Mouse (Mus musculus) hindbrain, postnatal 0 days (tissue): ENCODE results near the gene Dapp1. TPM values are rescaled to one million over a fixed set of nuclear protein-coding genes. Genes with fewer than 3 reads are reported as not detected.

ENCODE experiments used
- ATAC-seq: fragments of 200-750 bp; cut with Nextera tagmentation; 2 replicates; pipeline ENCODE4 v1.8.0; 2017; ENCODE audit warnings: mild to moderate bottlenecking, moderate TSS enrichment, moderate library complexity
- DNase-seq: peaks from one replicate; pipeline ENCODE4 v3.0.0-alpha.2; 2015; ENCODE audit warnings: low spot score
- H3K27ac ChIP-seq: fragments of 300-500 bp; sonication (generic); 2 replicates; pipeline ENCODE4 v1.5.1; 2014; ENCODE audit warnings: mild to moderate bottlenecking
- H3K27me3 ChIP-seq: fragments of 300-500 bp; sonication (generic); 2 replicates; pipeline ENCODE4 v1.6.1; 2014; ENCODE audit warnings: low read length, mixed read lengths; ENCODE audit not compliant: insufficient read depth
- H3K36me3 ChIP-seq: fragments of 300-500 bp; sonication (generic); 2 replicates; pipeline ENCODE4 v1.6.1; 2014; ENCODE audit warnings: low read length, mixed read lengths; ENCODE audit not compliant: insufficient read depth
- H3K4me1 ChIP-seq: fragments of 300-500 bp; sonication (generic); 2 replicates; pipeline ENCODE4 v1.6.1; 2014; ENCODE audit warnings: antibody characterized with exemption, low read length, mixed read lengths; ENCODE audit not compliant: insufficient read depth
- H3K4me2 ChIP-seq: fragments of 300-500 bp; sonication (generic); 2 replicates; pipeline ENCODE4 v1.6.1; 2014; ENCODE audit warnings: low read depth, mild to moderate bottlenecking, low read length, moderate library complexity, mixed read lengths
- H3K4me3 ChIP-seq: fragments of 300-500 bp; sonication (generic); 2 replicates; pipeline ENCODE4 v1.5.1; 2014; ENCODE audit warnings: low read length
- H3K9ac ChIP-seq: fragments of 300-500 bp; sonication (generic); replicated peaks from 2 replicates; pipeline ENCODE4 v1.6.1; 2014; ENCODE audit warnings: mild to moderate bottlenecking, low read length, moderate library complexity, mixed read lengths
- H3K9me3 ChIP-seq: fragments of 300-500 bp; sonication (generic); 2 replicates; pipeline ENCODE4 v1.6.1; 2016; ENCODE audit warnings: low read length, mixed read lengths
- CTCF ChIP-seq: IDR thresholded peaks from 2 replicates; pipeline ENCODE4 v1.5.1; 2016; ENCODE audit warnings: antibody characterized with exemption, control low read depth, low read depth
- WGBS: fragments of 180-500 bp; shearing (Covaris S2); extraction: QIAGEN DNeasy Blood & Tissue Kit; methylation state at CpG from one replicate; pipeline ENCODE4 v1.1.7; 2014; 5-methylcytosine and 5-hydroxymethylcytosine counted together
- polyA plus RNA-seq: library from polyadenylated mRNA; unstranded; fragments of >200 nt; fragmentation: Nextera tagmentation; extraction: Ambion mirVana; gene quantifications from 2 replicates; pipeline ENCODE4 v1.2.1, GENCODE M21; 2015
- total RNA-seq: library from RNA; depleted of rRNA; stranded (reverse); fragments of >200 nt; gene quantifications from 2 replicates; pipeline ENCODE4 v1.2.3, GENCODE M21; 2014

Dapp1 gene
- total and polyA plus RNA-seq, 2 experiments from 2014 or later = 1.3 to 2.3 TPM

DNA sequence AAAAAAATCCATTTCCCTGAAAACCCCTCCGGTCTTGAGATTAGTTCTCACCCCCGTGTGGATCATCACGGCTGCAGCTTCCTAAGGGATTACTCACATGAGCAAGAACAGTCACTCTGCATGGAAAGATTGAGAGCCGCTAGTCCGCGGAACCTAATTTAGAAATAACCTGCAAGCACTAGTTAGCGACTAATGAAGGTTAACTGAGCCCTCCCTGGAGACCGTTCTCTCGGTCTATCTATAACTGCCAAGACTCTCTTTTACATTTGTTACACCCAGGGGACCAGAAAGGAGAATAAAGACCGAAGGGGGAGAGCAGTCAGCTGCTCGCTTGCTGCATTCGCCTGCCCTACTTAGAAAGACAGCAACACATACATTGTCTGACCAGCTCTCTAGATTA, 35.5 kb upstream of the Dapp1 start:
- Histone ChIP-seq H3K27ac (peak overlapping the region; percentile 26; the same call in 1 of the 2 replicates), H3K4me3 (no peak overlapping the region), H3K36me3 (no peaks in the 10 kb centered on the region), H3K27me3 (no peaks in the 10 kb centered on the region), H3K9me3 (no peaks in the 10 kb centered on the region), H3K9ac (no peak overlapping the region), H3K4me1 (no peaks in the 10 kb centered on the region), H3K4me2 (peak overlapping the region; percentile 27; the same call in 1 of the 2 replicates)
- 65% methylated on average over 12 of the region's 12 CpGs for WGBS
- no peak for TF ChIP-seq CTCF
- peak; percentile 64 for ATAC-seq
- peak; percentile 52 for DNase-seq

DNA sequence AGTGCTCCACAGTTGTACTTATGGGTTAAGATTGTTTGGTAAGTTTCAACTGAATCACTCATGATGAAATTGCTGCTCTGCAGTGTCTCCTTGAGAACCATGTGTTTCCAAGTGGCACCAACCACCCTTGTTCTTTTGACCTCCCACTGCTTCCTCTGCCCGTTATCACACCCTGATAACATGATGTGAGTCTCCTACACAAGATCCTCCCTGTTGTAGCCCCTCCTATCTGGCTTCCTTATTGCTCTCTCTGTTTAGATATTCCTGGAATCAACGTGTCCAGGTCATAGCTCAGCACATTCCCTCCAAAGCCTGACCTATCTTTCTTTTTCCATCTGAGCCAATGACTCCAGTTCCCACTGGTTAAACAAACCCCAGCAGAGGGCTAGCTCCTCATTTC, 33.4 kb upstream of the Dapp1 start:
- Histone ChIP-seq H3K27me3 (no peaks in the 10 kb centered on the region), H3K36me3 (no peaks in the 10 kb centered on the region), H3K4me1 (no peaks in the 10 kb centered on the region), H3K9ac (no peak overlapping the region), H3K4me2 (no peak overlapping the region), H3K4me3 (no peak overlapping the region), H3K9me3 (no peaks in the 10 kb centered on the region), H3K27ac (no peak overlapping the region)
- WGBS = 84% methylated on average over 2 of the region's 2 CpGs
- ATAC-seq = no peak
- DNase-seq = no peak
- TF ChIP-seq CTCF = no peak

DNA sequence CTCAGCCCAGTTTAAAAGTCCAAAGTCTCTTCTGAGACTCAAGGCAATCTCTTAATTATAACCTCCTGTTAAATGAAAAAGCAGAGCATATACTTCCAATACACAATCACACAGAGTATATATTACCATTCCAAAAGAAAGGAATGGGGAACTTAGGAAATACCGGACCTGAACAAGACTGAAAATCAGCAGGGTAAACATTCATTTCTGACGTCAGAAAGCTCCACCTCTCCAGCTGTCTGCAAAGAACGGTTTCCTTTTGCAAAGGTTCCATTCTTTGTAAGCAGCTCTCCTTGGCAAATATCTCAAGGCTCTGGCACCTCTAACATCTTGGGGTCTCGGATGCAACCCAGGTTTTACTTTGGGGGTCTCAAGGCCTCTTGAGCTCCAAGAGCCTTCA, 31.0 kb upstream of the Dapp1 start:
- H3K9ac ChIP-seq = no peak overlapping the region
- TF ChIP-seq CTCF = no peak
- H3K4me2 ChIP-seq = no peak overlapping the region
- DNase-seq = no peak
- 61% methylated on average over 4 of the region's 4 CpGs for WGBS
- H3K36me3 ChIP-seq = no peaks in the 10 kb centered on the region
- H3K9me3 ChIP-seq = no peaks in the 10 kb centered on the region
- ATAC-seq = no peak
- no peak overlapping the region for H3K4me3 ChIP-seq
- H3K4me1 ChIP-seq = no peaks in the 10 kb centered on the region
- no peaks in the 10 kb centered on the region for H3K27me3 ChIP-seq
- H3K27ac ChIP-seq = no peak overlapping the region

DNA sequence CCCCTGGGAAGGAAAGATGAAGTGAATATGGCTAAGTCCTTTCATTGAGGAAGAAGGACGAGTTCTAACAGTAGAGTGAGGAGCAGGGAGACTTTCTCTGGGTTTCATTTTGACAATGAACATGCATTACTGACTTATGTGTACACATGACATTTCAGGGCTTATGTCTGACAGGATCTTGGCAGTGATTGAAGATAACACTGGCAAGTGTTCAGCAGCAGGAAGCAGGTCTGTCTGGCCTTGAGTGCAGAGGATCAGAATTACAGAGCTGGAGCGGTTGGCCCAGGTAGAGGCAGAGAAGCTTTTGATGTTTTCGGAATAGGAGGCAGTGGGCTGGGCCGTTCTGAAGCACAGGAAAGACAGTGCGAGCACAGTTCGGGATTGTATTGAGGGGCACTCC, 26.8 kb upstream of the Dapp1 start:
- Histone ChIP-seq H3K4me3 (no peak overlapping the region), H3K9ac (no peak overlapping the region), H3K4me2 (no peak overlapping the region), H3K27me3 (no peaks in the 10 kb centered on the region), H3K4me1 (no peaks in the 10 kb centered on the region), H3K36me3 (no peaks in the 10 kb centered on the region), H3K27ac (no peak overlapping the region), H3K9me3 (no peaks in the 10 kb centered on the region)
- ATAC-seq = no peak
- WGBS = 79% methylated on average over 6 of the region's 6 CpGs
- no peak for DNase-seq
- TF ChIP-seq CTCF = no peak

- H3K4me2 ChIP-seq = no peak overlapping the region
- no peaks in the 10 kb centered on the region for H3K27me3 ChIP-seq
- H3K9me3 ChIP-seq = no peaks in the 10 kb centered on the region
- WGBS = 72% methylated on average over 3 of the region's 3 CpGs
- TF ChIP-seq CTCF = no peak
- no peaks in the 10 kb centered on the region for H3K4me1 ChIP-seq
- H3K9ac ChIP-seq = no peak overlapping the region
- no peaks in the 10 kb centered on the region for H3K36me3 ChIP-seq
- no peak for ATAC-seq
- DNase-seq = no peak
- H3K4me3 ChIP-seq = no peak overlapping the region
- no peak overlapping the region for H3K27ac ChIP-seq
Observed at GRCm38 (mm10) chr3:138006896-138007295, 25.6 kb upstream of the Dapp1 start.

GRCm38 (mm10) chr3:138003264-138003663, 21.9 kb upstream of the Dapp1 start:
- no peak overlapping the region for H3K27ac ChIP-seq
- H3K4me3 ChIP-seq = no peak overlapping the region
- H3K4me2 ChIP-seq = no peak overlapping the region
- H3K9me3 ChIP-seq = no peaks in the 10 kb centered on the region
- DNase-seq (no peak), ATAC-seq (no peak)
- TF ChIP-seq CTCF = no peak
- H3K36me3 ChIP-seq = no peaks in the 10 kb centered on the region
- no peak overlapping the region for H3K9ac ChIP-seq
- H3K27me3 ChIP-seq = no peaks in the 10 kb centered on the region
- no peaks in the 10 kb centered on the region for H3K4me1 ChIP-seq
- WGBS = 83% methylated on average over 7 of the region's 7 CpGs

DNA sequence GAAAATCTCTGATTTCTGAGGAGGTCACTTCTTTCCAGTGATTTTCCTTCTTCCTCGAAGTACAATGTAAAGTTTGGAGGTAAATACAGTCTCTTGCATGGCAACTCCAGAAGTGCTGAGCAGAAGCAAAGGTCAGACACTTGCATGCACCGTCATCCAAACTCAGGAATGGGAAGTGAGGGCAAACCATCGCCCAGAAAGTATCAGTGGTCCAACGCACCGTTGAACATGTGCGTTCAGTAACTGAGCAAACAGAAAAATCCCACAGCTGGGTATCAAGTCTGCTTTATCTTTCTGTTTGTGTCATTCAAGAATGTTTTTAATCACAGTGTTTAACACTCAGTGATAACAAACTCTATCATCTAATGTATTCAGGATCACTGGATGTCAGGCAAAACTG, 21.2 kb upstream of the Dapp1 start:
- Histone ChIP-seq H3K9ac (no peak overlapping the region), H3K4me3 (no peak overlapping the region), H3K4me1 (no peaks in the 10 kb centered on the region), H3K9me3 (no peaks in the 10 kb centered on the region), H3K36me3 (no peaks in the 10 kb centered on the region), H3K27ac (no peak overlapping the region), H3K27me3 (no peaks in the 10 kb centered on the region), H3K4me2 (no peak overlapping the region)
- WGBS = 84% methylated on average over 6 of the region's 6 CpGs
- DNase-seq (no peak), ATAC-seq (no peak)
- TF ChIP-seq CTCF = no peak
